Mouse (Mus musculus): Measurements from ENCODE around the gene Maip1.

The Maip1 gene

GRCm38 (mm10) chr1:57428368-57429308 is 22.5 kb downstream of the Maip1 start:
- DNase-seq = peak; percentile 95

GRCm38 (mm10) chr1:57429786-57430483 is 23.8 kb downstream of the Maip1 start:
- DNase-seq = no peak

GRCm38 (mm10) chr1:57433141-57433540 is 27.0 kb downstream of the Maip1 start:
- no peak for DNase-seq

GRCm38 (mm10) chr1:57436408-57436807 is 30.3 kb downstream of the Maip1 start:
- DNase-seq = peak; percentile 89

- DNase-seq = peak; percentile 22
These were observed 30.8 kb downstream of the Maip1 start for GRCm38 (mm10) chr1:57436954-57437353.

GRCm38 (mm10) chr1:57439026-57439425 is 32.9 kb downstream of the Maip1 start:
- DNase-seq = no peak

GRCm38 (mm10) chr1:57440771-57441170 is 34.6 kb downstream of the Maip1 start:
- DNase-seq = no peak

- no peak for DNase-seq
These were observed 39.6 kb downstream of the Maip1 start for GRCm38 (mm10) chr1:57445679-57446078.

GRCm38 (mm10) chr1:57450241-57450640 is 44.1 kb downstream of the Maip1 start:
- no peak for DNase-seq

GRCm38 (mm10) chr1:57460305-57460940 is 54.3 kb downstream of the Maip1 start:
- no peak for DNase-seq
